Mouse (Mus musculus): ENCODE results near the gene Slc6a9.

Slc6a9 gene

GRCm38 (mm10) chr4:117841566-117841965 is 7.3 kb downstream of the Slc6a9 start:
- no peak for DNase-seq

DNA sequence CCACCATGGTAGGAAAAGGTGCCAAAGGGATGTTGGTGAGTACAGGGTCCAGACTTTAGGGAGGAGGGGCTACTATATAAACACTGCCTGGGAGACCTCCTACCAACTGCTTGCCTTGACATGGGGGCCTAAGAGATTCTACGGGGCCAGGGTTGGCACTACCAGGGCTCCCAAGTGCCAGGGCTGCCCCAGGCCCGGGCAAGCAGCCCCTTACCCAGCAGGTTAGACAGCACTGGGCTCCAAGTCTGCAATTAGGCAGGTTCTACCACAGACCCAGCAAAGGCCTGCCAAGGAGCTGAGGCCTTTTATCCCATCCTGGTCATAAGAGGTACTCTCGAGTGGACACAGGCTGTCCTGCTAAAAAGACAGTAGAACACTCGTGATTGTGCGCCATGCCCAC is 8.8 kb downstream of the Slc6a9 start:
- peak; percentile 53 to 71 for DNase-seq

GRCm38 (mm10) chr4:117844467-117844866 is 10.2 kb downstream of the Slc6a9 start:
- no peak for DNase-seq

- peak in 1 of 2 experiments; percentile 44 for DNase-seq
These were observed 11.0 kb downstream of the Slc6a9 start for GRCm38 (mm10) chr4:117845316-117845715.

DNA sequence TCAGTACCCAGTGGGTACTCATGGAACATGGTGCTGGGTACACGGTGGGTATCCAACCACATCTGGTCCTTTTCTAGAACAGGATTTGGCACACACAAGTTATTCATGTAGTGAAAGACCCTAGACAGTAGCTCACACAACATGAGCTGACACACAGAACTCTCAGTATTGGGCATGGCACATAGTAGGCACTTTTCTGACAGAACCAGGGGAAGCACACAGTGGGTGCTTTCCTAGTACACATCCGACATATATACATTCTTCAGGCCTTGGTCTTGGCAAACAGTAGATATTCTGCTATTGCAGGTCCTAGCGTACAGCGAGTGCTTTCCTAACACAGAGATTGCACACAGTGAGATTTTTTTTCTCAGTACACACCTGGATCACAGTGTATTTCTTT is 12.0 kb downstream of the Slc6a9 start:
- no peak for DNase-seq

- DNase-seq = peak; percentile 73 to 74
These were observed 12.7 kb downstream of the Slc6a9 start for GRCm38 (mm10) chr4:117847011-117847410.

- no peak for DNase-seq
These were observed 14.8 kb downstream of the Slc6a9 start for GRCm38 (mm10) chr4:117849063-117849462.

DNA sequence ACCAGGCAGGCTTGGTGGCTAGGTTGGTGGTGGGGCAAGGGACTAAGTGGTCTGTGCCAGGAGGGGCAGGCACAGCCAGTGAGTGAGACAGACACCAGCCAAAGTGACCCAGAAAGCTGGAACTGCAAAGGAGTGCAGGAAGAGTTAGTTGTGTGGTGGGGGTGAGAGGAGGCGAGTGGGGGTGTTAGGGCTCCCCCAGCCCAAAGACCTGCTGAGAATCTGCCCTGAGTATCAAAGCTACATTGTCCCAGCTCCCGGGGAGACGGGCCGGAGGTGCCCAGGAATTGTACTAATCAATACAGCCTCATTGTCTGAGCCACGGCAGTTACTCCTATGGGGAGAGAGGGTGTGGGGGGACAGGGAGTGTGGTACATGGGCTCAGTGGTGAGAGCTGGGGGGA is 15.2 kb downstream of the Slc6a9 start:
- no peak for DNase-seq

DNA sequence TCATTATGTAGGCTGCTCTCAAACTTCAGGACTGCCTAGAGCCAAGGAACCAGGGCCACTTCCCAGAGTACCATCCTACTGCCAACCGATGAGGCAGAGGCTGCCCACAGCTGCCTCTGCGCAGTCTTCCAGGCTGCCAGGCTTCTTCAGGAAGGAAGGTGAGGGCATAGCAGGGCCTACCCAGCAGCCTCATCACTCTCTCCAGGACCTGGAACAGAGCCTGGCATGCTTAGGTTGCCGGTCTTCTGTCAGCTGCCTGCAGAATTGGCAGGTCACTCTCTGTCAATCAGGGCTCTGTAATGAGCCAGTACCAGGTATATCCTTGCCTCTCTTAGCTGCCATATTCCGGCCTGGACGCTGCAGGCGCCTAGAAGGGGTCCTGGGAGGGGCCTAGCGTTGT is 15.9 kb downstream of the Slc6a9 start:
- DNase-seq = peak; percentile 81

DNA sequence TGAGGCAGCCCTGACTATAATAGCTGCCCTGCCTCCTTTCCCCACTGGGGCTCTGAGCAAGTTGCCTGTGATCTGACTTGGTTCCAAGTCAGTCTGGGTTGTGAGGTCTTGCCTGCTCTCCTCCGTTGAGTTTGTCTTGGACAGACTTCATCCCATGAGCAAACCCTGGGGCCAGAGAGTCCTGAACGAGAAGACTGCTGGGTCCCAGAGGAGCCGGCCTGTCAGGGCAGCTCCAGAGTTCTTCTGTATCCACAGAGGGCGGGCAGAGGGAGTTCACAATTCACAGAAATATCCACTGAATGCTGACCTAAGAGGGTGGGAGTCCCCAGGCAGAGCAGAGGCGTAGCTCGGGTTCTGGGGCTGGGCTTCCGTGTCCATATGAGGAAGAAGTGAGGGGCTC is 16.6 kb downstream of the Slc6a9 start:
- no peak for DNase-seq

- no peak for DNase-seq
These were observed 18.0 kb downstream of the Slc6a9 start for GRCm38 (mm10) chr4:117852152-117852868.

DNA sequence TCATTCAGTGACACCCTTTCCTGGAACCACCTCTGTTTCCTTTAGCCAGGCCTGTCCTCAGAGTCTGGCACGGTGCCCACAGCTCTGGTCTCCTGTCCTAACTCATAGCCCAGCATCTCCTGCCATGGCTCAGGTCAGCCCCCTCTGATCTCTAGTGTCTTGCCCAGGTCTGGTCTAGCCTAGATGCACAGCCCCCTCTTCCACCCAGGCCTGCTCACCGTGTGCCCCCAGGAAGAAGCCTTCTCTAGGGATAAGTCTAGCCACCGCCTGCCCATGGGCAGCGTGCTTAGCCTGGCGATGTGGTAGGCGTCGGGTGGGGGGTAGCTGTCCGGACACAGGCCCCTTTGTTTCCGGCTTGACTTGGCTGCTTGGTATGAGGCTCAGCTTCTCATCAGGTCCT is 20.8 kb downstream of the Slc6a9 start:
- peak; percentile 43 to 65 for DNase-seq

DNA sequence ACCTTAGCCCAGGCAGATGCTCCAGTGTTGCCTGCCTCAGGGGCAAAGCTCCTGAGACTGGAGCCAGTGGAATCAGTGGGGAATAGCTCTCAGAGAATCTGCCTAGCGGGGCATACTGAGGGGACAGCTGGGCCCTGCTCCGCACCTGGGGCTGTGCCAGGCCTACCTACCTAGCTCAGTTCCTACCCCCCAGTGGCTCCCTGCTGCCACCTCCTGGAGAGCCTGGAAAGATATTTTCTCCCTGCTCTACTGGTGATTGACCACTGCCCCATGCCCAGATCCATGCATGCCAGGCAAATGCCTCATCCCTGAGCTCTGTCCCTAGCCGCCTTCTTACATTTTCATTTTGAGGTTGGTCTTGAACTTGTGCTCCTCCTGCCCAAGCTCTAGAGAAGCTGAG is 24.5 kb downstream of the Slc6a9 start:
- peak; percentile 64 to 79 for DNase-seq

DNA sequence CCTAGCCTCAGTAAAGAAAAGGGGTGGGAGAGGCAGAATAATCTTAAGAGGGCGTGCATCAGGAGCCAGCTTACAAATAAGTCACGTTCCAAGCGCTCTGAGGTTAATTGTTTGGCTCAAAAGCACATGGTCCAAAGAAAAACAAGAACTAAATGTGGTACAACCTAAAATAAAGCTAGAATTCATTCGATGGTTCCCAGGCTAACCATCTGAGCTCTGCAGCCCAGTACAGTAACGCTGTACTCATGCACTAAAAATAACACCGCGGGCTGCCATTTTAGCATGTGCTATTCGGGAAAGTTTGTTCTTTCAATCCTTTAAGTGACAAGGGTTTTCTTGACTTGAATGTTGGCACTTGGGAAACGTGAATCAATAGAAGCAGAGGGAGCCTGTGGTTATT is 26.3 kb downstream of the Slc6a9 start:
- no peak for DNase-seq

DNA sequence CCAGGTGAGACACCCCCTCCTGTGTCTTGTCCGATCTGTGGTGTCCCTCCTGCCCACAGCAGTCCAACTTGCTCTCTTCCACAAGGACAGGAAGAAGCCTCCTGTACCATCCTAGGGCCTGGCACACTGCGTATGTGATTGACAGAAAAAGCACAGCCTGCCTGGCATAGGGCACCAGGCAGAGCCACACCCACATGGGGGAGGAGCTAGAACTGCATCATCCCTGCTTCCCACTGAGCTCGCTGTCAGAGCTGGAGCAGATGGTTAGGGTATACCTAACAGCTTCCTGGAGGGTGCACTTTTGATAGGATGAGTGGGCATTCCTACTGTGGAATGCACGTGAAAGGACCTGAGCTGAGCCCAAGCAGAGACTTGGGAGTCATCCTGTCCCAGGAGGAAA is 28.5 kb downstream of the Slc6a9 start:
- peak in 1 of 2 experiments; percentile 57 for DNase-seq

GRCm38 (mm10) chr4:117866083-117866482 is 31.8 kb downstream of the Slc6a9 start:
- DNase-seq = peak in 1 of 2 experiments; percentile 59

- no peak for DNase-seq
These were observed 32.7 kb downstream of the Slc6a9 start for GRCm38 (mm10) chr4:117867000-117867399.

DNA sequence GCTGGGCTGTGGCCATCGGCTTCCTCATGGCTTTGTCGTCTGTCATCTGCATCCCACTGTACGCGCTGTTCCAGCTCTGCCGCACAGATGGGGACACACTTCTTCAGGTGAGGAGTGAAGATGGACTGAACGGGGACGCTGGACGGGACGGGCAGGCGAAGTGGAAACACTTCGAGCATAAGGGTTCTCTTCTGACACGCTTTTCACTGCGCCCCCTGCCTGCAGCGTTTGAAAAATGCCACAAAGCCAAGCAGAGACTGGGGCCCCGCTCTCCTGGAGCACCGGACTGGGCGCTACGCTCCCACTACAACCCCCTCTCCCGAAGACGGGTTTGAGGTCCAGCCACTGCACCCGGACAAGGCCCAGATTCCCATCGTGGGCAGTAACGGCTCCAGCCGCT is 33.5 kb downstream of the Slc6a9 start:
- DNase-seq = peak; percentile 75 to 83

GRCm38 (mm10) chr4:117869317-117869716 is 35.0 kb downstream of the Slc6a9 start:
- DNase-seq = no peak

DNA sequence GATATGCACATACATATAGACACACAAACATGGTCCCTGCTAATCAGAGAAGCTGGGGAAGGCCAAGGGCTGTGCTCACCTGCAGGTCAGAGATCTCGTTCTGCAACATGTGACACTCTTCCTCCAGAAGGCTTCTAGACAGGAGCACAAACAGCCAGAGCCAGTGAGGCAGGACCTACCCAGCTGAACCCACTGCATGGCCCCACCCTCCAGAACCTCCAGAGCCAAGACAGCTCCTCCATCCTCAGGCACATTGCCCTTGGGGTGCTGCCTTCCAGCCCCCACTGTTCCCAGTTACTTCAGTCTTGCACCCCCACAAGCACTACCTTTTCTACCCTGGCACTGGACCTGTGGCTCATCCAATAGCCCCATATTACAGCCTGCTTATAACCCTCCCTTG is 36.1 kb downstream of the Slc6a9 start:
- DNase-seq = no peak

DNA sequence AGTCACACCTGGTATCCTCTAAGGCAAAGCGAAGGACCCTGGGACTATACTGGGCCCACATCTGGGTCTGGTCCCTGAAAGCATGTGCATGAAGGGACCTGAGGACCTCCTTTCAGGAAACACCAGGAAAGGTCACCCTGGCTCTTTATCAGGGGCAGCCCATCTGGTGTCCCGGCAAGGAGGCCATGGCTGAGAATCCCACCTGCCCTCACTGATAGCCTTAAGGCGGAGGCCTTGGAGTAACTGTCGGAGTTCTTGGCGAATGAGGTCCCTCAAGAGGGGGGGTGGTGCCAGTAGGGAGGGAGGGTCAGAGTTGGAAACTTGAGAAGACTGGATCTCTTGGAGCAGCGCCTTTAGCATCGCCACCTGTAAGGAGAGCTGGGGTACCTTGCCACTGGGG is 37.5 kb downstream of the Slc6a9 start:
- DNase-seq = no peak

DNA sequence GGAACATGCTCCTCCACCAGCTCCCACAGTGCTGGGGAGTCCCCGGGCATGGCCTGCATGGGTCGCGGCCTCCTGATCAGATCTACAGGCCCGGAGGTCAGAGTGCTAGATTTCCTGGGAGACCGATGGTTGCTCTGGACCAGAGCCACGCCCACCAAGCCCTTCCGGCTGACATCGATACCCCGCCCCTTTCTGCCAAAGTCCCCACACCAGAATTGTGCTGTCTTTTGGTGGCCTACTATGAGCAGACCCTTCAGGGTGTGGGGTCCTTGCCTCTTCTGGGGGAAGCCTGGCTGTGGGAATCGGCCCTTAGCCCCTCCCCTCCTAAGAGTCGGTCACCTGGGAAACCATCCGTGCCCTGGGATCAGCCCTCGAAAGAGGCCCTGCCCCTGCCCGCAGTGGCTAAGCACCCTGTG is 38.2 kb downstream of the Slc6a9 start, which contains the start of gene Ccdc24:
TSS of gene Ccdc24 (minus strand) at position 87 of the 416 bp plus-strand sequence.
- no peak for DNase-seq

GRCm38 (mm10) chr4:117873615-117874014 is 39.3 kb downstream of the Slc6a9 start:
- DNase-seq = no peak

GRCm38 (mm10) chr4:117878301-117878700 is 44.0 kb downstream of the Slc6a9 start:
- DNase-seq = no peak

- DNase-seq = no peak
These were observed 44.4 kb downstream of the Slc6a9 start for GRCm38 (mm10) chr4:117878703-117879102.
